Mouse (Mus musculus): Measurements from ENCODE around the gene Nabp2.

The Nabp2 gene

DNA sequence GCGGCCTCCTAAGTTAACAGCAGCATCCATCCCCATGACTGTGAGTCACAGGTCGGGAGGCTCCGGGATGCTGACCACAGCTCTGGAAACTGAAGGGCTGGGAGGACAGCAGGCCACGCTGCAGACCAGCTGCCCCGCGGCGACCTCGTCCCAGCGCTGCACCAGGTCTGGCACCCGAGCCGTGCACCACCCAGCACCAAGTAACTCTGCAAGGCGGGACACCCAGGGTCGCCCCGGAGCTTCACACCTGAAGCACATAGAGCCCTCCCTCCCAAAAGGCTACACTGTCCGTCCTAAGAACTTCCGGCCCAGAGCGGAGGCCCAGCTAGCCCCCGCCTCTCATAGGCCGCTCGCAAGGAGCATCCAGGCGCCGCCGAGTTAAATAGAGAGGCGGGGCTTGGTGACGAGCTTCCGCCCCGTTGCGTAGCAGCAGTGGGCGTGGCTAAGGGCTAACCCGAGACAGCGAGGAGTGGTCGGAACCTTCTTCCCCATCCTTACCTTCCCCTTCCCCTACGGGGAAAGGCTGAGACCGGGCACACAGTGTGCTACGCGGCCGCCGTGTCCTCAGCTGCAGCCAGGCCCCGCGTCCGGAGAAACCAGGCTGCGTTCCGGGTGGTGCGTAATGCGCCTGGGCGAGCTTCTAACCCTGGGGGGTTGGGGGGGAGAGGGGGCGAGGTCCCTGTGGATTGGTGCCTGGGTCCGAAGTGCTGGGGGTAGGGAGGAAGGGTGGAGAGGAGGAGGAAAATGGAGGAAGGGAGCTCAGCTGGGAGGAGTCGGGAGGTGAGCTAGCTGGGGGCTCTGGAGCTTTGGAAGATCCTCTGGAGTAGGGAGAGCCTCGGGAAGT is at the start of gene Nabp2, which contains the start of gene Rnf41:
Gene Nabp2, minus strand, starts transcription at position 282 of the 844 bp plus-strand sequence.
Gene Rnf41, plus strand, starts transcription at position 447 of the 844 bp plus-strand sequence.
- peak; percentile 98 for DNase-seq (ENCODE audit: low spot score)

DNA sequence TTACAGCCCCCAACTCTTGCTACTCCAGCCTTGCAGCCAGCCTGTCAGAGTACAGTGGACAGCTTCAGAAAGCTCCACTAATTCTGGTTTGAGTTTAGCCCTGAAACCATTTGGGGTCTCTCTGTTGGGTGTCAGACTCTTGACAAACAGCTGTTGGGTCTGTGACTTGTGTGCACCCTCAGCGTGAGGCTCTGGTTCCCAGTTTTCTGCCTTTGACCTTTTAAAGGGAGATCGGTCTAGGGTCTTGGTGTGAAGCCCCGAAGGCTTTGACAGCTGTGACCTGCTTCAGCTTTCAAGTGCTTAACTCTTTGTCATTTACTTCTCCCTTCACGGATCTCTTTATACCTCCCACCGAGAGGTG is 49.0 kb upstream of the Nabp2 start:
- no peak for DNase-seq (ENCODE audit: low spot score)

DNA sequence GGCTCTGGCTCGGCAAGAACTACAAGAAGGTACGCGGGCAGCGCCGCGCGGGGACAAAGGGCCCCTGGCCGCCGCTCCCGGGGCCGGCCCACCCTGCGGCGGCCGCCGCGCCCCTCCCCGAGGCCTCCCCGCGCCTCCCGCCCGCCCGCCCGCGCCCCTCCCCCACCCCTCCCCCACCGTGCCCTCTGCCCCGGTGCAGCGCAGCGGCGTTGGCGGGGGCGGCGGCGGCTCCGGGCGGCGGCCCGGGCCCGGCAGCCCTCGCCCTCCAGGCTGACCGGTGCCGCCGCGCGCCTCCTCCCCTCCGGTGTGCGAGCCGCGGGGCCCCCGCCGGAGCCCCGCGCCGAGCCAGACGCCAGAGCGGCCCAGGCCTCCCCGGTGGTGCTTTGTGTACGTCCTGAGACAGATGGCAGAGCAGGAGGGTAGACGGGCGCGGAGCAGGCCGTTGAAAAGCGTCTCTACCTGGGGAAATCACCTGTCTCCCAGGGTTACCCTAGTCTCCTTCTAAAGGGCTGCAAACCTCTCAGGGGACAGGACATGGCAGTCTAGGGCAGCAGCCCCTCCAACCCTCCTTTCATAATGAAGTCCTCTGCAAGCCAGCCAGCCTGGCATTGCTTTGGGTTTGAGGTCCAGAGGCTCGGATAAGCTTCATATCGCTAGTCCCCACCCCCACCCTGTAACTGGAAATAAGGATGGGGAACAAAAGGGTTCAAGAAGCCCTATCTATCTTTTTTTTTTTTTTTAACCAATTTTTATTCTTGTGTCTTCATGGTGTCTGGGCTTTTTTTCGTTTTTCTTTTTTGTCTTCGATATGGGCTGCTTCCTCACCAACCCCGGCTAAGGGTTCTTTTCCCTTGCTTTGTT is 48.3 kb upstream of the Nabp2 start:
- DNase-seq (ENCODE audit: low spot score) = peak; percentile 64

DNA sequence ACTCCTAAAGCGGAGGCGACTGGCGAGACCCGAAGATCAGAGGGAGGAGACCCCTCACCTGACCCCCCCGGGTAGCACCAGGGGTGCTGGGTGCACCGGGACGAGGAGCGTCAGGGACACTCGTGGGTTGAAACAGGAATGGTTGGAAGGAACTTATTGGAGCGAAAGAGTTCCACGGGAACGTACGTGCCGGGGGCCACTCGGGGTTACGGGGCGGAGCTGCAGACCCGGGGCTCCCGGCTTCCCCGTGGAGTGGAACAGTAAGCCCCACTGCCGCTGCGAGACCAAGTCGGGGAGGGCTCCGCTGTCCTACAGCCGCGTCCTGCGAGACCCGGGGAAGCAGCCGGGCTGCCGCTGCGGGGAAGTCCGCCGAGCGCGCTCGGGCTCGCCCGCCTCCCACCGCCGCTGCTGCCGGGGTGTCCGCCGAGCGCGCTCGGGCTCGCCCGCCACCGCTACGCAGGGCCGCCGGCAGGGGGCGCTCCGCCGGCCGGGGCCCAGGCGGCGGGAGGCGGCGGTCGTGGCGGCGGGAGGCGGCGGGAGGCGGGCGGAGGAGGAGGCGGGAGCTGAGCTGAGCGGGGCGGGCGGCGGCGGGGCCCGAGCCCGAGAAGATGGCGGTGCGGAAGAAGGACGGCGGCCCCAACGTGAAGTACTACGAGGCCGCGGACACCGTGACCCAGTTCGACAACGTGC is 47.6 kb upstream of the Nabp2 start, which contains the start of gene Smarcc2:
Gene Smarcc2, plus strand, starts transcription at position 530 of the 690 bp plus-strand sequence.
- peak; percentile 86 for DNase-seq (ENCODE audit: low spot score)

DNA sequence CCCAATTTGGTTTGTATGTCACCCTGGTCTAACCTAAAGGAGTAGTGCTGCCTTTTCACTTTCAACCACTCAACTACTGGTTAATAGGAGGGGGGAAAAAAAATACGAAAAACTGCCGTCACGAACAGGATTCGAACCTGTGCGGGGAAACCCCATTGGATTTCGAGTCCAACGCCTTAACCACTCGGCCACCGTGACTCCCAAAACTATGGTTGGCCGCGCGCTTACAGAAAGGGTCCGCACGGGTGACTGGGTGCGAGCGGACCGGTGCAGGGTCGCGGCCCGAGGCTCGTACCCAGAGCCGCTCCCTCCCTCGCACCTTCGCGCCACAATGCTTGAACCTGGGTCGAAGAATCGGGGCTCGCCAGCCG is 47.0 kb upstream of the Nabp2 start:
- peak; percentile 93 for DNase-seq (ENCODE audit: low spot score)

DNA sequence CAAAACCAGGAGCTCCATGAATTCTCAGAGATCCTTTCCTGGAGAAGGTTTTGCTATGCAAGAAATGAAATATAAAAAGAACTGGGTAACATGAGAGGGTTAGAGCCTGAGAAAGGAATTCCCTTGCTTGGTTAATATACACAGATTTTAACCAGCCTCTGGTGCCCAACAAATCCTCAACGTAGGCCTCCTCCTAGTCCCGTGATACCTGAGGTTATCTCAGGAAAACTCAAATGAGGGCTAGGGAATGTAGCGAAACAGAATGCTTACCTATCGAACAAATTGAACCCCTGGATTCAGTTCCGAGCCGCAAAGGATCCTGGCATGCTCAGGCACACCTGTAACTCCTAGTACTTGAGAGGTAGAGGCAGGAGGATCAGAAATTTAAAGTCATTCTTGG is 46.4 kb upstream of the Nabp2 start:
- DNase-seq (ENCODE audit: low spot score) = no peak

DNA sequence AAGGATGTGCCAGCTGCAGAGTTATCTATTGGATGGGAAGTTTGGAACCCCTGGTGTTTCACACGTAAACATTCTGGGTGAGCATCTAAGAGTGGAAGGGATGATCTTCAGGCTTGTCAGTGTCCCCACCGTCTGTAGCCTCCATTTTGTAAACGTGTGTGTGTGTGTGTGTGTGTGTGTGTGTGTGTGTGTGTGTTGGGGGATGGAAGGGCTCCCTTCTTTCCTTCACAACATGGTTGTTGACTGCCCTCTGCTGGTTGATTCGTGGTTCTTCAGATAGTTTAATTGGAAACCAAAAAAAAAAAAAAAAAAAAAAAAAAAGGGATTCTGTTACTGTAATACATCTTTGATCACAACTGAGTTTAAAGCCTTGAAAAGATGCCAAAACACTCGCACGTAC is 44.0 kb upstream of the Nabp2 start:
- DNase-seq (ENCODE audit: low spot score) = peak; percentile 65

DNA sequence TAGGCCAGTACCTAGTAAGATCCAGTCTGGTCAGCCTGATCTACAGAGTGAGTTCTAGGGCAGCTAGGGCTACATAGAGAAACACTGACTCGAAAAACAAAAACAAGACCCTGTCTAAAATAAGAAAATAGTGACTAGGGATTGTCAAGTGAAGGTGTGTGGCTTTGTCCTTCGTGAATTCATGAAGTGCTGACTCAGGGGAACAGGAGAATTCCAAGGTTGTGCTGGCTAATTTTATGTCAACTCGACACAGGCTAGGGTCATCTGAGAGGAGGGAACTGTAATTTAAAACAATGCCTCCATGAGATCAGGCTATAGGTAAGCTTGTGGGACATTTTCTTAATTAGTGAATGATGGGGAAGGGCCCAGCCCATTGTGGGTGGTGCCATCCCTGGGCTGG is 43.2 kb upstream of the Nabp2 start:
- DNase-seq (ENCODE audit: low spot score) = no peak

DNA sequence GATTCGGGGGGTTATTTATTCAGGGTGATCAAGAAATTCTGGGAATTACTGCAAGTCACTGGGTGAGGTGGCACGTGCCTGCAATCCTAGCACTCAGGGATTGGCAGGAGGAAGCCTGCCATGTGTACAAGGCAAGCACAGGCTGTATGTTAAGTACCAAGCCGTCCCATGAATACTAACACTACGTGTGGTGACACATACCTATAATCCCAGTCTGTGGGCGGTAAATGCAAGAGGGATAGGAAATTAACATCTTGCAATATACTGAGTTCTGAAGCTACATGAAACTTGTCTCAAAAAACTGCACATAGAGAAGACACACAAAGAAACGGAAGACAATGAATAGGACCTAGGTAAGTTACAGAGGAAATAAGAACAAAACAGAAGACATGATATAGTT is 39.7 kb upstream of the Nabp2 start:
- DNase-seq (ENCODE audit: low spot score) = no peak

DNA sequence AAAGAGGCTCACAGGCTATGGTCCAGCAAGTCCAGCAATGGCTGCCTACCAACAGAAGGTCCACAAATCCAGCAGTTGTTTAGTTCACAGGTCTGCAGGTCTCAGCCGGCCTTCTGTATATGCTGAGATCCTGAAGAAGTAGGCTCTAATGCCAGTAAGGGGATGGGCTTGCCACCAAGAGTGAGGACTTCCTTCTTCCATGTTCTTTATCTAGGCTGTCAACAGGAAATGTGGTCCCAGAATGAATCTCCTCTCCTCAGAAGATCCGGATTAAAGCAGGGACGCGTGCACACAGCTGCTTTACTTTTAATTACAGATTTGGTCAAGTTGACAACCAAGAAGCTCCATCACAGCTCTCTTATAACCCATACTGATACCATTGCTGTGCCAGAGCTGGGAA is 34.1 kb upstream of the Nabp2 start:
- no peak for DNase-seq (ENCODE audit: low spot score)

DNA sequence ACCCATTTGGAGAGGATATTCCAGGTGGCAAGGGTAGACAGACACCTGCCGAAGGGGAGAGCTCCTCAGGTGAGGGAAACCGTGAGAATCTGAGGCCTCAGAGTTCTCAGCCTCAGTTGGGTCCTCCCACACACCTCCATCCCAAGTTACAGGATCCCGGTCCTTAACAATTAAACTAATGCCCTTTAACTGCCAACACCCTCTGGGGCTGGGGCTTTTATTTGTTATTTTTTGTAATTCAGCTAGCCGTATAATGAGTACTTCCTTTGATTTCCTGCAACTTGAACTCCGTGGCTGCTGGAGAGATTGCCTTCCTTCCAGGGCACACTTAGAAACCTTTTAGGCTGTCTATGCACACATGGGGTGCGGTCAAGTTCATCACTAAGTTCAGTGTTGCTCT is 33.1 kb upstream of the Nabp2 start:
- DNase-seq (ENCODE audit: low spot score) = no peak

DNA sequence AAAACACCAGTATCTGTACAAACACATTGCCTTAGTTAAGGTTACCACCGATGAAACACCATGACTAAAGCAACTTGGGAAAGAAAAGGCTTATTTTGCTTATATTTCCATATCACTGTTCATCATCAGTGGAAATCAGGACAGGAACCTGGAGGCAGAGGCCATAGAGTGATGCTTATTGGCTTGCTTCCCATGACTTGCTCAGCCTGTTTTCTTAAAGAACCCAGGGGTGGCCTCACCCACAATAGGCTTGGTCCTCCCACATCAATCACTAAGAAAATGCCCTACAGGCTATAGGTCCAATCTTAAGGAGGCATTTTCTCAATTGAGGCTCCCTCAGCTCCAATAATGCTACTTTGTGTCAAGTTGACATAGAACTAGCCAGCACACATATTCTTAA is 31.4 kb upstream of the Nabp2 start:
- no peak for DNase-seq (ENCODE audit: low spot score)

DNA sequence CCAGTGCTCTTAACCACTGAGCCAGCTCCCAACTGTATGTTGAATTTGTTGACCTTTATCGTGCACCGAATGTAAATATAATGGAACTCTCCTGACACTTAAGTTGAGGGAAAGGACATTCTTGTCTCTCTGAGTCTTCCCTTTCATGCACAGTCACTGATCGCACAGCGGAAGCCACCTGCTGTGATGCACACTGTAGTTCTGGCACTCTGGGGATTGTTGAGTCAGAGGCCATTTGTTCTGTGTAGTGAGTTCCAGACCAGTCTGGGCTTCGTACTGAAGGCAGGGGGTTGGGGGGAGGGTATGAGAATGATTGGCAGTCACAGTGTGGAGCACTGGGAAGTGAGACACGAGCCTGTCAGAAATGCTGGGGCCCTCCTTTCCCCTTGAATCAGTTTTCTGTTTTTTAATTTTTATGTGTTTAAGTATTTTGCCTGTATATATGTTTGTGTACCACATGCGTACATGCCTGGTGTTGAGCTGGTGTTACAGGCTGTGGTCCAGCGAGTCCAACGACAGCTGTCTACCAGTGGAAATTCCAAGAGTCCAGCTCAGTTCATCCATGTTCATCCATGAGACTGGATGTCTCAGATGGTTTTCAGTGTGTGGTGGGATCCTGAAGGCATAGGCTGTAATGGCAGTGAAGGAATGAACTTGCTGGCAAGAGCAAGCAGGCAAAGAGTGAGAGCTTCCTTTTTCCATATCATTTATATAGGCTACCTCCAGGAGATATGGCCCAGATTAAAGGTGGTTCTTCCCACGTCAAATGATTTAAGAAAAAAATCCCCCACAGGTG is 30.2 kb upstream of the Nabp2 start:
- DNase-seq (ENCODE audit: low spot score) = no peak

DNA sequence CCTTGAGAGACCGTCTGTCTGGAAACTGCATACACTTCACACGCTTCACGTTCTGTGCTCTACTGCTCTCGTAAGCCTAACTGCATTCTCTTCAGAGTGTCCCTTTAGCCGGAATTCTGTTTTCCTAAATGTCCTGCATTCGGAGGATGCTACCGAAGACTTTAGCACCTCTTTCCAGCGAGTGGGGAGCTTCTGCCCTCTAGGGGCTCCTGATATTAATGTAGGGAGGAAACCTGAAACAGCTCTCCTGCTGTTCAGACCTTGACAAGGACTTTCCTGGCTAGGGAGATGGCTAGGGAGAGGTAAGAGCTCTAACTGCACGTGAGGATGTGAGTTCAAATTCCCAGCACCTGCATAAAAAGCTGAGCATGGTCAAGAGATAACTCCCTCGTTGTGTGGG is 29.1 kb upstream of the Nabp2 start:
- no peak for DNase-seq (ENCODE audit: low spot score)

DNA sequence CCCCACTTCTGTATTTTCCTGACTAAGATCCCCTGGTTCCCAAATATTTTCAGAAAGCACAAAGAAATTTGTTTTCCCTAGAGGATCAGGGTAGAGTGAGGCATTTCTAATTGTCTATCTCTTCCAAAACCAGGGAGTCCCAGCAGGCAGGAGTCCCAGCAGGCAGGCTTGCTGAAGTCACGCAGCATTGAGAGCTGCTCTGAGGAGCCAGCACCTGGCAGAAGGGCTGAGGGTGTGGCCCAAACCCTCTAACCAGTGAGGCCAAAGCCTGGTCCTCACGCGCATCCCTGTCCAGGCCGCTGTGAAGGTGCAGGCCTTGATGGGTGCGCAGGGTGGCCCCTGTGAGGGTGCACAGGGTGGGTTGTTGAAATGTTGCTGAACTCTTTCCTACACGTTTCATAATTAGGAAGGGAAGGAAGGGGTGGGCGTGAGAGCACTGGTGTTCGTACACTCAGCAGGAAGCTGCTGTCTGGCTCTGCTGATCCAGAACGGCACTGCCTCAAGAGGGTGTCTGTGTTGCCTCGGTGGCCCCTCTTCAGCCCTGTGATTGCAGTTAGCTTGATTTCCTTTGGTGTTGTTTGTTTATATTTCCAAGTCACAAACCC is 27.5 kb upstream of the Nabp2 start:
- DNase-seq (ENCODE audit: low spot score) = no peak

DNA sequence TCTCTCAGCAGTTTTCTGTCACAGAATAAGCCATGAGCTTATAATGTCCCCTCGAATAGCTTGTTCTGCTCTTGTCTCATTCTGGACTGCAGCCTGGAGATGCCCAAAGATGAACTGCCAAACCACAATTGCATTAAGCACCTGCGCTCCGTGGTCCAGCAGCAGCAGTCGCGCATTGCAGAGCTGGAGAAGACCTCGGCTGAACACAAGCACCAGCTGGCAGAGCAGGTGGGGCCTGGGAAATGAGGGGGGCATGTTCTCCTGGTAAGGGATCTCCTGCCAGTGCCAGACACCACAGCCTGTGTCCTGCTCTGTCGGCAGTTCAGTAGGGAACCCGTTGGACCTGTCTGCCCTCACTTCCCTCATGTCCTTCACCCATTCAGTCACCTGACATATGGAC is 25.1 kb upstream of the Nabp2 start:
- no peak for DNase-seq (ENCODE audit: low spot score)

DNA sequence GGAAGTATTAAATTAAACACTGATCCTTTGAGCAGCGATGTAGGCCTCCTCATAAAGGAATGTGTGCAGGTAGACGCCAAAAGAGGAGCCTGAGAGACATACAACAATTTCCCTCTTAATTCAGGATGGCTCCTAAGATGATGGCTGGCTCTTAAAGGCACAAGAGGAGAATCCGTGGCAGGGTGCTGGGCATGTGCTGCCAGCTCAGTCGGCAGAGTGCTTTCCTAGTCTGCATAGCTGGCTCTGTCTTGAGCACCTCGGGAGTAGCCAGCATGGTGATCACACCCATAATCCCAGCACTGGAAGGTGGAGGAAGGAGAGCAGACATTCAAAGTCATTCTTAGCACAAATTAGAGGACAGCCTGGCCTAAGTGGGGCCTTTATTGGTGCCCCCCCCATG is 24.6 kb upstream of the Nabp2 start:
- DNase-seq (ENCODE audit: low spot score) = no peak

DNA sequence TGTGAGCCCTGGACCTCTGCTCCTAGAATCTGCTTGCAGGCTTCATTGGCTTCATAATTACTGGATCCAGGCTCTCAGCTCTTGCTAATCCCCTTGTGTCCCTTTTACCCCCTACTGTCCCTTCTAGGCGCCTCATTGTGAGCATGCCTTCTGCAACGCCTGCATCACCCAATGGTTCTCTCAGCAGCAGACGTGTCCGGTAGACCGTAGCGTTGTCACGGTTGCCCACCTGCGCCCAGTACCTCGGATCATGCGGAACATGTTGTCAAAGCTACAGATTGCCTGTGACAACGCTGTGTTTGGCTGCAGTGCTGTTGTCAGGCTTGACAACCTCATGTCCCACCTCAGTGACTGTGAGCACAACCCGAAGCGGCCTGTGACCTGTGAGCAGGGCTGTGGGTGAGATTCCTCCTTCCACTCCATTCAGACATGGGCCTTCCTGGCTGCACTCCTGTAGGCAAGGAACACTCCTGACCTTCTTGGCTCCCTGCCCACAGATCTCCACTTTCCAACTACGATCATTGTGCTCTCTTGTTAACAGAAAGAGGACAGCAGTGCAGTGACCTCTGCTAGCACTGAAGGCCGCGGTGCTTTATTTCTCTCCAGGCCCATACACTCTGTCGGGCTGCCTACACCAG is 24.0 kb upstream of the Nabp2 start:
- no peak for DNase-seq (ENCODE audit: low spot score)

DNA sequence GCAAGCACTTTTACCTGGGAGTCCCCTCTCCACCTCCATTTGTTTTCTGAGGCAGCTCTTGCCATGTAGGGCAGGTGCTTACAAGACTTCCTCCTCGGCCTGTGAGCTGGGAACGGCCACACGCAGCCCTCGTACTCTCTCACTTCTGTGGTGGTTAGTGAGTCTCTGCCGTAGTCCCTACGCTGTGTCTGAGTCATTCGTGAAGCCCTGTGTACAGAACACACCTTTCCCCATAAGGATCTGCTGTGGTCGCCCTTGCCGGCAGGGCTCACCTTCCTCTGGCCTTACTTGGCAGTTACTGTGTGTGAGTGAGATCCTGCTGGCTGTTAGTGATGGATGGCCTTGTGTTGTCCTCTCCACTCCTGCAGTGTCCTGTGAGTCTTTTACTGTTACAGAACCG is 23.4 kb upstream of the Nabp2 start:
- DNase-seq (ENCODE audit: low spot score) = no peak

DNA sequence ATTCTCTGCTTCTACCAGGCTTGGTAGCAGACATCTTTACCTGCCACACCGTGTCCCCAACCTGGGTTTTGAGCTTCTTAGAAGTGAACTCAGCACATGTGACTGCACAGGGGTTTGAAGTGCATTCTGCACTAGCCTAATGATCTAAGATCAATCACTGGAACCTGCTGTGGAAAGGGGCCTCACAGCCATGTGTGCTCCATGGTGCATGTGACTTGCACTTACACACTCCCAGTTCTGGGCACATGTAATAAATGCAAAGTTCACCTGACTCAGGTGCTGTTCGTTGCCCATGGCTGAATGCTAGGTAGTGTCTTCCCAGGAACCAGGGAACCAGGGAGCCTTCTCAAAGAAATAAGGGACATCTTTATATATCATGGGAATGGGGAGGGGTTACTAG is 22.1 kb upstream of the Nabp2 start:
- DNase-seq (ENCODE audit: low spot score) = no peak

DNA sequence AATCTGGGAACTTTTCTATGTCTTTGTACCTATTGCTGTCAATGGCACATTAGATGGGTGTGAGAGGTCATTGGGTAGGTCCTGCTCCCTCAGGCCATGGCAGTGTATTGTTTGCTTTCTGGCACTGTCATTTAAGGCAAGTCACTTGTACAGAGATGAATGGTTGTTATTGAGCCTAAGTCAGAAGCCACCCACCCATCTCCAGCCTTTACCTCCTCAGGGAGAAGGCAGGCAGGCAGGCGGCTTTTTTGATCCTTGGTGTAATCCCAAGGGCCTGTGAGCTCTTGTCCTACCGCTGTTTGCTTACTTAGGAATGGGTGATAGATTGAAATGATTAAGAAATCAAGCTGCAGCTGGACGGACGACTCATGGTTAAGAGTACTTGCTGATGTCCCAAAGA is 18.2 kb upstream of the Nabp2 start:
- no peak for DNase-seq (ENCODE audit: low spot score)

All from yolk sac, embryonic 10.5 days (tissue).